Mouse (Mus musculus) liver, postnatal 0 days (tissue): ENCODE data around the gene Tbc1d24. TPM values are rescaled to one million over a fixed set of nuclear protein-coding genes. Genes with fewer than 3 reads are reported as not detected.

Source experiments
- ATAC-seq: fragments of 200-750 bp; cut with Nextera tagmentation; 2 replicates; pipeline ENCODE4 v1.8.0; 2017; ENCODE audit warnings: mild to moderate bottlenecking, moderate library complexity
- DNase-seq: peaks from one replicate; pipeline ENCODE4 v3.0.0-alpha.2; 2016
- H3K27ac ChIP-seq: fragments of 300-500 bp; sonication (generic); 2 replicates; pipeline ENCODE4 v1.5.1; 2014; ENCODE audit warnings: antibody characterized with exemption, moderate library complexity, mild to moderate bottlenecking, low read depth
- H3K27me3 ChIP-seq: fragments of 300-500 bp; sonication (generic); 2 replicates; pipeline ENCODE4 v1.6.1; 2014; ENCODE audit warnings: low read length, control low read depth, mixed read lengths; ENCODE audit not compliant: insufficient read depth
- H3K36me3 ChIP-seq: fragments of 300-500 bp; sonication (generic); replicated peaks from 2 replicates; pipeline ENCODE4 v1.6.1; 2014; ENCODE audit warnings: mild to moderate bottlenecking, control low read depth, low read length, moderate library complexity, mixed read lengths; ENCODE audit not compliant: insufficient read depth
- H3K4me1 ChIP-seq: fragments of 300-500 bp; sonication (generic); 2 replicates; pipeline ENCODE4 v1.6.1; 2014; ENCODE audit warnings: antibody characterized with exemption, mild to moderate bottlenecking, control low read depth; ENCODE audit not compliant: insufficient read depth
- H3K4me2 ChIP-seq: fragments of 300-500 bp; sonication (generic); 2 replicates; pipeline ENCODE4 v1.6.1; 2014; ENCODE audit warnings: low read depth, mild to moderate bottlenecking, low read length, moderate library complexity, mixed read lengths
- H3K4me3 ChIP-seq: fragments of 300-500 bp; sonication (generic); 2 replicates; pipeline ENCODE4 v1.5.1; 2014; ENCODE audit warnings: low read depth, low read length
- H3K9ac ChIP-seq: fragments of 300-500 bp; sonication (generic); replicated peaks from 2 replicates; pipeline ENCODE4 v1.6.1; 2014; ENCODE audit warnings: mild to moderate bottlenecking, moderate library complexity
- H3K9me3 ChIP-seq: fragments of 300-500 bp; sonication (generic); 2 replicates; pipeline ENCODE4 v1.6.1; 2016; ENCODE audit warnings: mild to moderate bottlenecking, control low read depth, low read length, mixed read lengths
- CTCF ChIP-seq: sonication (generic); IDR thresholded peaks from 2 replicates; pipeline ENCODE4 v1.5.1; 2016; ENCODE audit warnings: antibody characterized with exemption, low read depth
- EP300 ChIP-seq: IDR thresholded peaks from 2 replicates; pipeline ENCODE4 v1.6.1; 2016; ENCODE audit warnings: antibody characterized with exemption, low read depth, mild to moderate bottlenecking
- WGBS: fragments of 180-500 bp; shearing (Covaris S2); extraction: QIAGEN DNeasy Blood & Tissue Kit; methylation state at CpG from one replicate; pipeline ENCODE4 v1.1.7; 2014; ENCODE audit not compliant: insufficient replicate concordance; 5-methylcytosine and 5-hydroxymethylcytosine counted together
- polyA plus RNA-seq: library from polyadenylated mRNA; unstranded; fragments of >200 nt; fragmentation: Nextera tagmentation; extraction: Ambion mirVana; gene quantifications from 2 replicates; pipeline ENCODE4 v1.2.1, GENCODE M21; 2015

Gene Tbc1d24
- polyA plus RNA-seq, 1 experiment from 2014 or later: 4.2 TPM

DNA sequence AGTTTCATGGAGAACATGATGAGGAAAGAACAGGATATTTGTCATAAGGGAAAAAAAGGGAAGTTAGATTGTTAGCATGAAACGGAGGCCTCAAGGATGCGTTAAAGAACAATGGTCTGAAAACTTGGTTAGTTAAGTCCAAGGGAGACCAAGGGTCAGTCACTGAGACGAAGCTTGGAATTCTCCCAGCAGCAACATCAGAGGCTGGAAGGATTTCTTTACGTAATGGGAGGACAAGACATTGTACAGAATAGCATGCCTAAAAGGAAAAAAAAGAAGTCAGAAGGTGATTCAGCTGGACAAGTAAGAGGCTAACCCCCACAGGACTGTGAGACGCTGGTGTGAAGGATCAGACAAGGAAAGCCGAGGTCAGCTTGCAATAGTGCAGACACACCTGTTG is 38.2 kb downstream of the Tbc1d24 start:
- Histone ChIP-seq H3K4me2 (peak overlapping the region; percentile 83), H3K4me3 (peak overlapping the region; percentile 89; the same call in 1 of the 2 replicates), H3K4me1 (peaks cover 46% of the 10 kb centered on the region), H3K27ac (peak overlapping the region; percentile 96), H3K9ac (no peak overlapping the region; the same call in 1 of the 2 replicates), H3K9me3 (no peaks in the 10 kb centered on the region), H3K36me3 (peaks cover 23% of the 10 kb centered on the region), H3K27me3 (no peaks in the 10 kb centered on the region)
- TF ChIP-seq EP300 (no peak), CTCF (no peak)
- DNase-seq (no peak), ATAC-seq (no peak)
- 57% methylated on average over 6 of the region's 6 CpGs for whole genome bisulfite sequencing

DNA sequence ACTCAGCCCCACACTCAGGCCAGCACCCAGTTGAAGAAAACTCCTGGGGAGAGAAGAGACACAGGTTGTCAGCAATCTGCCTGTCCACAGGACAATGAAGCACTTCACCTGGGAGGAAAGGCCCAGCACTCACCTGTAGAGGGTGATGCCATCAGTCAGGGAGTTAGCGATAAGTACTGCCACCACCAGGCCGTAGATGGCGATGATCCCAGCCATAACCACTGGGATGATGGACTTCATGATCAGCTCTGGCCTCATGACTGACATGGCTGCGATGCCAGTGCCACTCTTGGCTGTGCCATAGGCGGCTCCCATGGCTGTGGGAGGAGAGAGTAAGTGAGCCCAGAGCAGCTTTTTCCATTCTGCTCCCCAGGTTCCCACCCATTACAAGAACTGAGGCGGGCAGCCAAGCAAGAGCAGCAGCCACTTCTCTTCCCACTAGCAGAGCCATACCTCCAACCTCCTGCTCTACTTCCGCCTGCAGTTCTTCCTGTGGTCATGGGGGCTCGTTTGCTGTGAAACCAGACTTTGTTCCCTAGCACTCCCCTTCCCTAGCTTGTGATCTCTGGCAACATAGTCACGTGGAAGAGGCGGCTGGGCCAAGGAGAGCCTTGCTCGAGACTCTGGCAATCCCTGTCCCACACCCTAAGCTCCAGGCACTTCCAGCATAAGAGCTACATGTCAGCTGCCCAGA is 40.6 kb downstream of the Tbc1d24 start:
- Histone ChIP-seq H3K4me3 (no peak overlapping the region), H3K4me2 (no peak overlapping the region), H3K4me1 (peaks cover 38% of the 10 kb centered on the region), H3K27me3 (no peaks in the 10 kb centered on the region), H3K9me3 (no peaks in the 10 kb centered on the region), H3K27ac (peak overlapping the region; percentile 65; the same call in 1 of the 2 replicates), H3K36me3 (peaks cover 23% of the 10 kb centered on the region), H3K9ac (no peak overlapping the region)
- no peak for ATAC-seq
- TF ChIP-seq EP300: no peak
- TF ChIP-seq CTCF: peak; percentile 24; the same call in 1 of the 2 replicates
- 68% methylated on average over 11 of the region's 11 CpGs for WGBS
- no peak for DNase-seq

DNA sequence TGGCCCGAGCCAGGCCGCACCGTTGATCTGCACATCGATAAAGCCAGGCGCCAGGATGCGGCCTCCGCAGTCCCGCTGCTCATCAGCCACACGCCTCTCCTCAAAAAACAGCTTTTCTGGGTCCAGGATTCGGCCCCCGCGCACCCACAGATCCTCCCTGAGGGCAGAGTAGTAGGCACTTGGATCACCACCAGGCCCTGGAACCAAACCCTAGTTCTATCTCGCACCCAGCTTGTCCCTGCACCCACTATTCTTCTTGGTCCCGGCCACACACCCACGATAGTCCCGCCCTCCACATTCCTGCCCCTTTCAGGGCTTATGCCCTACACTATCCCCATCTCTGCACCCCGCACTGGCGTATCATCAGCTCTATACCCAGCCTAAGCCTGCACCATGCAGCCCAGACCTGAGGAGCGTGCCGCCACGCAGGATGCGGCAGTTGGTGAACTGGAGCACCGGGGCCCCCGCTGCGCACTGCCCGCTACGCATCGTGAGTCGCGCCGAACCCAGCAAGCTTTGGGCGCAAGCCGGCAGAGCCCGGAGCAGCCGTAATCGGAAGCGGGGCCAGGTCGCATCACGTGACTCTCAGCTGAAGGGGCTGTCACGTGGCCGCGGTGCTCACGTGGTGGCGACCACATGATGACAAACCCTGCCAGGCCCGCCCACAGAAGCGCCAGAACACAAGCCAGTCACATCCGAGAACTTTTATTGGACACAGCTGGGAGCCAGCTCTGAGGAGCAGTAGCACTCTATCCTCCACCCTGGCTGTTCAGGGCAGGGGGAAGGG is 42.0 kb downstream of the Tbc1d24 start, which contains the start of gene Amdhd2:
Gene Amdhd2, minus strand, starts transcription at position 591 of the 787 bp plus-strand sequence.
- peak within 1 kb of the TSS; percentile 86 for H3K27ac ChIP-seq
- H3K36me3 ChIP-seq: peaks cover 23% of the 10 kb centered on the region
- TF ChIP-seq EP300: peak; percentile 67; the same call in 1 of the 2 replicates
- TF ChIP-seq CTCF: no peak
- H3K4me3 ChIP-seq: peak within 1 kb of the TSS; percentile 59
- no peaks in the 10 kb centered on the region for H3K27me3 ChIP-seq
- H3K9me3 ChIP-seq: no peaks in the 10 kb centered on the region
- peaks cover 38% of the 10 kb centered on the region for H3K4me1 ChIP-seq
- ATAC-seq: peak; percentile 82
- peak; percentile 97 for DNase-seq
- H3K4me2 ChIP-seq: peak within 1 kb of the TSS; percentile 92
- H3K9ac ChIP-seq: peak within 1 kb of the TSS; percentile 73
- 1% methylated on average over 47 of the region's 47 CpGs for WGBS

DNA sequence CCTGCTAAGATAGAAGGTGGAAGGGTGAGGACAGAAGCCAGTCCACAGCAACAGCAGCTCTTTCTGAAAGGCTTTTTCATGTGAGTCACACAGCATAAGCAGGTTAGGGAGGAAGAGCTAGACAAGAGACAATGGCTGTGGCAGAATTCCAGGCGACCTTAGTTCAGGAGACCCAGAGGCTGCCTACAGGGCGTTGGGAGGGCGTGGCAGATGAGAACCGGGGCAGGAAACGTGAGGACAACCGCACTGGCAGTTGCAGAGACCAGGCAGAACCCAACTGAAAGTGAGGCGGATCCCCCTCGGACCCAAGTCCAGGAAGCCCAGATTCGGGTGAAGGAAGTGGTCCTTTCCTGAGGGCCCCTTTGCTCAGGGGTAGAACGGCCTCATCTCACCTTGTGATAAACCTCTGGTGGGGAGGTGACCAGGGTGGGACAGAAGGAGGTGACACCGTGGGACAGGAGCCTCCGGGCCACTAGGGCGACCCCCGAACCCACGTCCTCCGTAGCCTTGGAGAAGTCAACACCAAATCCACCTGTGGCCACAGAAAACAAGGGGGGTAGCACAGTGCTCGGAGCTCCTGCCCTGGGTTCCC is 42.7 kb downstream of the Tbc1d24 start:
- Histone ChIP-seq H3K4me1 (peaks cover 32% of the 10 kb centered on the region), H3K4me3 (peak overlapping the region; percentile 59), H3K27me3 (no peaks in the 10 kb centered on the region), H3K36me3 (peaks cover 22% of the 10 kb centered on the region), H3K9me3 (no peaks in the 10 kb centered on the region), H3K9ac (peak overlapping the region; percentile 73), H3K4me2 (peak overlapping the region; percentile 92), H3K27ac (peak overlapping the region; percentile 86)
- WGBS: 6% methylated on average over 17 of the region's 17 CpGs
- DNase-seq (peak; percentile 74), ATAC-seq (peak; percentile 24)
- TF ChIP-seq CTCF (no peak), EP300 (no peak)

DNA sequence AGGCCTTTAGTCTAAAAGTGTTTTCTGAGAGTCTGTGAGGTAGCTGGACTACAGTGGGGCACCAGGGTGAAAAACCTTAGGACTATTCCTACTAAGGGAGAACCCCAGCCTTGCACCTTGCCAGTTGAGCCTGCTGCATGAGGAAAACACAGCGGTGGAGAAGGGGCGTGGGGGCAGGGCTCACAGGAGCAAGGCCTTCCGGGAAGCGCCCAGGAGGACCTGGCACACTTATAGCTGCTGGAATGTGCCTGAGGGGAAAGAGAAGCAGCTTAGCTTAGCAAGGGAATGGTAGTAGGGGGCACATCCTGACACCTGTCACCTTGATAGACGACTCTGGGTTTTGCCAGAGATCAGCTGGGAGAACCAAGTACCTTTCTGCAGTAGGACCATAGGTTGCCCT is 43.9 kb downstream of the Tbc1d24 start:
- Histone ChIP-seq H3K36me3 (peaks cover 14% of the 10 kb centered on the region), H3K4me1 (peaks cover 23% of the 10 kb centered on the region), H3K27me3 (no peaks in the 10 kb centered on the region), H3K4me2 (no peak overlapping the region), H3K27ac (no peak overlapping the region), H3K9ac (no peak overlapping the region), H3K9me3 (no peaks in the 10 kb centered on the region), H3K4me3 (no peak overlapping the region)
- ATAC-seq (no peak), DNase-seq (no peak)
- TF ChIP-seq EP300: no peak
- no peak for TF ChIP-seq CTCF
- 79% methylated on average over 5 of the region's 5 CpGs for WGBS

DNA sequence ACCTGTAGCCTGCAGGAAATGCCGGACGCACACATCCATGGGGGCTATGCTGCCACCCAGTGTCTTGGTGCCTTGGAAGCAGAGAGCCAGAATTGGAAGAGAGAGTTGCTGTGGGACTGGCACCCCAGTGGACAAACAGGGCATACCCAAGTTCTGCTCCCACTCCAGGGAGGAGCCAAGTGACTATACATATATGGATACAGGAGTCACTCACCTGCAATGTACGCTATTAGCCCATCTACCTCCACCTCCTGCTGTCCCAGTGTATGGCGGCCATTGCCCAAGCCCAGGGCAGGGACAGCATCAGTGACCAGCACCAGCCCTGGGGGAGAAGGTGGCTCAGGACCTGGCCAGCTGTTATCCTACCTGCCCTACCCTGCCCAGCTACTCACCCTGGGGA is 47.8 kb downstream of the Tbc1d24 start:
- Histone ChIP-seq H3K36me3 (peaks cover 6% of the 10 kb centered on the region), H3K27ac (no peak overlapping the region), H3K27me3 (no peaks in the 10 kb centered on the region), H3K4me2 (no peak overlapping the region), H3K4me1 (peaks cover 24% of the 10 kb centered on the region), H3K9me3 (no peaks in the 10 kb centered on the region), H3K9ac (no peak overlapping the region), H3K4me3 (no peak overlapping the region)
- TF ChIP-seq EP300: no peak
- no peak for TF ChIP-seq CTCF
- ATAC-seq (no peak), DNase-seq (no peak)
- WGBS: 91% methylated on average over 4 of the region's 4 CpGs
